Mouse (Mus musculus) midbrain, embryonic 15.5 days (tissue): Measurements from ENCODE around the gene Dcun1d2. TPM values are rescaled to one million over a fixed set of nuclear protein-coding genes. Genes with fewer than 3 reads are reported as not detected.

Experiments
- ATAC-seq: fragments of 200-750 bp; cut with Nextera tagmentation; replicated peaks from 2 replicates; pipeline ENCODE4 v1.8.0; 2017; ENCODE audit warnings: moderate TSS enrichment
- H3K27ac ChIP-seq: fragments of 300-500 bp; sonication (generic); 2 replicates; pipeline ENCODE4 v1.5.1; 2015; ENCODE audit warnings: mild to moderate bottlenecking, inconsistent platforms
- H3K27me3 ChIP-seq: fragments of 300-500 bp; sonication (generic); replicated peaks from 2 replicates; pipeline ENCODE4 v1.6.1; 2015; ENCODE audit warnings: inconsistent platforms
- H3K36me3 ChIP-seq: fragments of 300-500 bp; sonication (generic); replicated peaks from 2 replicates; pipeline ENCODE4 v1.6.1; 2015; ENCODE audit warnings: inconsistent platforms
- H3K4me1 ChIP-seq: fragments of 300-500 bp; sonication (generic); 2 replicates; pipeline ENCODE4 v1.6.1; 2015; ENCODE audit warnings: inconsistent platforms
- H3K4me2 ChIP-seq: fragments of 300-500 bp; sonication (generic); 2 replicates; pipeline ENCODE4 v1.6.1; 2015; ENCODE audit warnings: inconsistent platforms, mild to moderate bottlenecking, moderate library complexity
- H3K4me3 ChIP-seq: fragments of 300-500 bp; sonication (generic); 2 replicates; pipeline ENCODE4 v1.5.1; 2015; ENCODE audit warnings: mild to moderate bottlenecking, inconsistent platforms
- H3K9ac ChIP-seq: fragments of 300-500 bp; sonication (generic); 2 replicates; pipeline ENCODE4 v1.6.1; 2015; ENCODE audit warnings: mild to moderate bottlenecking, inconsistent platforms
- H3K9me3 ChIP-seq: fragments of 300-500 bp; sonication (generic); 2 replicates; pipeline ENCODE4 v1.6.1; 2016; ENCODE audit warnings: inconsistent platforms
- WGBS: fragments of 180-500 bp; shearing (Covaris S2); methylation state at CpG from one replicate; pipeline ENCODE4 v1.1.7; 2015; ENCODE audit warnings: mixed read lengths; 5-methylcytosine and 5-hydroxymethylcytosine counted together
- polyA plus RNA-seq: library from polyadenylated mRNA; unstranded; fragments of >200 nt; fragmentation: Nextera tagmentation; extraction: Ambion mirVana; gene quantifications from 2 replicates; pipeline ENCODE4 v1.2.1, GENCODE M21; 2015

The Dcun1d2 gene
- polyA plus RNA-seq, 1 experiment from 2014 or later, result 33.8 TPM

DNA sequence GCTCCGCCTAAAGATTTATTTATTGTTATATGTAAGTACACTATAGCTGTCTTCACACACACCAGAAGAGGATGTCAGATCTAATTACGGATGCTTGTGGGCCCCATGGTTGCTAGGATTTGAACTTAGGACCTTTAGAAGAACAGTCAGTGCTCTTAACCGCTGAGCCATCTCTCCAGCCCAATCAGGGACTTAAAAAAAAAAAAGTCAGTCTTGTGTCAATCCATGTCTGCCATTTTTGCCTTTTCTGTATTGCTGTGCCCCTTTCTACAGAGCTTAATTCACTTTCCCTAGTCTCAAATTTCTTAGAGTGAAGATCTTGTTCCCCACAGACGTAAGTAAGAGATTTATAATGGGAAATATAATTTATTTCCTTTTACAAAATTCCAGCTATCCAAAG lies 69.5 kb downstream of the Dcun1d2 start:
- Histone ChIP-seq H3K9me3 (no peaks in the 10 kb centered on the region), H3K4me2 (no peak overlapping the region), H3K4me1 (0 out of 2 replicates have a peak, but pooled peaks cover 5% of the 10 kb centered on the region), H3K4me3 (no peak overlapping the region), H3K36me3 (no peaks in the 10 kb centered on the region), H3K9ac (no peak overlapping the region), H3K27ac (no peak overlapping the region), H3K27me3 (no peaks in the 10 kb centered on the region)
- WGBS, result 75% methylated on average over 4 of the region's 4 CpGs
- ATAC-seq, result no peak

DNA sequence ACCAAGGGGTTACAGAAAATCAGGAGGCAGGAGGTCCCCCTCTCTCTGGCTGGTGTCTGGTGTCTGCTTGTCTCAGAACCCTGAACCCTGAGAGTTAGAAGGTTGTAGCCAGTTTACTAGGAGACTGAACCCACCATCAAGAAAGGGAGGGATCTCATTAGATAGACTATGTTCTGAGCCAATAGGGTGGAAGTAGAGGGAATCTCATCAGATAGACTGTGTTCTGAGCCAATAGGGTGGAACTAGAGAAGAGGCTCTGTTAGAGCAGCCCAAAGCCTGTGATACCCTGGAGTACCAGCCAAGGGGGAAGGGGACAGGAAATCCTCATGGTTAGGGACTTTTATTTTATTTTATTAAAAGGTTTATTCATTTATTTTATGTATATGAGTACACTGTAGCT lies 69.9 kb downstream of the Dcun1d2 start:
- no peaks in the 10 kb centered on the region for H3K36me3 ChIP-seq
- no peak overlapping the region for H3K4me3 ChIP-seq
- no peak for ATAC-seq
- 0 out of 2 replicates have a peak, but pooled peaks cover 10% of the 10 kb centered on the region for H3K4me1 ChIP-seq
- H3K4me2 ChIP-seq, result no peak overlapping the region
- H3K9me3 ChIP-seq, result no peaks in the 10 kb centered on the region
- H3K27ac ChIP-seq, result no peak overlapping the region
- no peaks in the 10 kb centered on the region for H3K27me3 ChIP-seq
- H3K9ac ChIP-seq, result no peak overlapping the region

DNA sequence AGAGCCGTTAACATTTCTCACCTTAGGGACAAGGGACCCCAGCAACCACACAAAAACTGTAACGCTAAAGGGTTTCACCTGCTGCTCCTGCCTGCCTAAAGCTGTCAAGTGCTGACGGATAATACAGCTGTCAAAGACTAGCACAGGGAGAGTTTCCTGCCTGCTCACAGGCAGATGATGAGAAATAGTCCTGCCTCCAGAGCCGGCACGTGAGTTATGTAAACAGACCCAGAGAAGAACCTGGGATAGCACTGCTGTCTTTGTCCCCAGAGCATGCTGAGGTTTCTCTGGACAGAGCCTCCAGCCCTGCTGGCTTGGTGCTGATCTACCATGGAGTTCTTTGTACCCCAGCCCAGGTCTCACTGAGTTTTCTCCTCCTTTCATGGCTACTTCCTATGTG lies 70.8 kb downstream of the Dcun1d2 start:
- no peaks in the 10 kb centered on the region for H3K36me3 ChIP-seq
- H3K9ac ChIP-seq, result no peak overlapping the region
- H3K4me2 ChIP-seq, result no peak overlapping the region
- H3K27ac ChIP-seq, result no peak overlapping the region
- WGBS, result 63% methylated on average over 5 of the region's 5 CpGs
- no peak overlapping the region for H3K4me3 ChIP-seq
- no peaks in the 10 kb centered on the region for H3K9me3 ChIP-seq
- 0 out of 2 replicates have a peak, but pooled peaks cover 10% of the 10 kb centered on the region for H3K4me1 ChIP-seq
- H3K27me3 ChIP-seq, result no peaks in the 10 kb centered on the region
- no peak for ATAC-seq

DNA sequence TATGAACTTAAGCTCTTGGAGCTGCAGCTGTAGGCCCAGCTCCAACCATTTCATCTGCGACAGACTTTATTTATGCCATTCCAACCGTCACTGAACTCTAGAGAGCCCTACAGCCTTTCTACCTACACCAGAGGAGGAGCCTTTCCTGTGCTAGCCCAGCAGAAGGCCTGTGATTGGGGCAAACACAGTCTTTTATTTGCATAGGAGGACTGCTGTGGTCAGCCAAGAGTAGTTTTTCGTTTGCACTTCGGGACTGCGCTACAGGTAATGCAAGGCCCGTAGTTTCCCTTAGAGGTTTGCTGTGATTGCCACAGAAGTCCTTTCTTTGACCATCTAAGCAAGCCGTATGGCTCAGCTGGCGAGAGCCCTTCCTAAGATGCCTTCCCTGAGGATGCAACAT lies 71.5 kb downstream of the Dcun1d2 start:
- H3K36me3 ChIP-seq, result no peaks in the 10 kb centered on the region
- 0 out of 2 replicates have a peak, but pooled peaks cover 10% of the 10 kb centered on the region for H3K4me1 ChIP-seq
- ATAC-seq, result no peak
- no peaks in the 10 kb centered on the region for H3K27me3 ChIP-seq
- H3K9ac ChIP-seq, result no peak overlapping the region
- no peaks in the 10 kb centered on the region for H3K9me3 ChIP-seq
- WGBS, result 75% methylated on average over 8 of the region's 8 CpGs
- no peak overlapping the region for H3K4me3 ChIP-seq
- no peak overlapping the region for H3K4me2 ChIP-seq
- no peak overlapping the region for H3K27ac ChIP-seq

DNA sequence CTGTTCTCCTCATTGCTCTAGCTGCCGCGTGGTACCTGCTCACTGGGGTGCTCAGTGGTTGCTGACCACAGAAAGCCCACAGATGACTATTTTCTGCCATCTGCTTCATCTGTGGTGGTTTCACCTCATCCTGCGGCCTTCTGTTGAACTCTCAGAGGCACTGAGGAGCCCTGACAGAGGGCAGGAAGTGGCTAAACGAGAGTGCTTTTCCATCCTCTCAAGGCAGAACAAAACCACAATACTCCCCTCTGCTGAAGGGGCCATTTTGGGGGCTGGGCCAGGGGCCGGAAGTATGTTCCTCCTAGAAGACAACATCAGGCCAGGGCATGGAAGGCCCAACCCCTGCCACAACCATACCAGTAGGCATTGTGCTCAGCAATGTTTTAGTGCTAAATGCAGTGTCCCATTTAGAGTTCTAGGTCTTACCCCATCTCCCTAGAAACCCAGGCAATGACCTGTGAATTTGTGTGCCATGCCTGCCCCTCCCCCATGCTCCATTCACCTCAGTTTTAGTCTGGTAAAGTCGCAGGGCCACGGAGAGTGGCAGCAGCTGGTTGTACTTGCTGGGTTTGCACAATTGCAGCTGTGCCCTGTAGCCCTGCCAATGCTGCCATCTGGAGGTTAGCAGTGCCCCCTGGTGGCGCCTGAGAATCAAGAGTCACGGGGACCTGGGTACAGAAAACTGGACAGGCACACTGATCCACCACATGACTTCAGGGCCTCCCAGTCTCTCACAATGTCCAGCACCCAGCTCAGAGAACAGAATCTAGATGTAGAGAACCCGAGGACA lies 74.3 kb downstream of the Dcun1d2 start:
- peak; percentile 74 for ATAC-seq
- no peaks in the 10 kb centered on the region for H3K36me3 ChIP-seq
- no peak overlapping the region for H3K27ac ChIP-seq
- no peaks in the 10 kb centered on the region for H3K9me3 ChIP-seq
- no peak overlapping the region for H3K4me2 ChIP-seq
- no peaks in the 10 kb centered on the region for H3K27me3 ChIP-seq
- 28% methylated on average over 10 of the region's 10 CpGs for WGBS
- H3K9ac ChIP-seq, result no peak overlapping the region
- H3K4me3 ChIP-seq, result no peak overlapping the region
- 0 out of 2 replicates have a peak, but pooled peaks cover 10% of the 10 kb centered on the region for H3K4me1 ChIP-seq

DNA sequence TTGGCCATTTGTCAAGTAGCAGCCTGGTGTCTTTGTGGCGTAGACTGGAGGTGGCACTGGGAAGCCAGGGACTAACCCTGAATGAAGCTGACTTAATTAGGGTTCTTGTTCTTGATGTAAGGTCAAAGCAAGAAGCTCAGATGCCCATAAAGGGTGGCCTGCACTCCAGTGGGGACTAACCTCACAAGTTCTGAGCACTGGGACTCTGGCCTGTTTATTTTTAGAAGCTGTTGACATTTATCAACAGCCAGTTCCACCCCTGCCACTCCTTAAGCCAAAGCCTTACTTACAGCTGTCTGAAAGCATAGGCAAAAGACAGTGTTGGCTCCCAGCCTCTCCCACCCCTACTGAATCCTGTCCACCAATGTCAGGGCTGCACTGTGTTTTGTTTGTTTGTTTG lies 78.2 kb downstream of the Dcun1d2 start:
- Histone ChIP-seq H3K27me3 (no peaks in the 10 kb centered on the region), H3K27ac (no peak overlapping the region), H3K4me3 (no peak overlapping the region), H3K36me3 (no peaks in the 10 kb centered on the region), H3K4me2 (no peak overlapping the region), H3K9me3 (no peaks in the 10 kb centered on the region), H3K9ac (no peak overlapping the region), H3K4me1 (0 out of 2 replicates have a peak, but pooled peaks cover 10% of the 10 kb centered on the region)
- WGBS, result 56% methylated on average over 1 of the region's 1 CpGs
- ATAC-seq, result no peak

DNA sequence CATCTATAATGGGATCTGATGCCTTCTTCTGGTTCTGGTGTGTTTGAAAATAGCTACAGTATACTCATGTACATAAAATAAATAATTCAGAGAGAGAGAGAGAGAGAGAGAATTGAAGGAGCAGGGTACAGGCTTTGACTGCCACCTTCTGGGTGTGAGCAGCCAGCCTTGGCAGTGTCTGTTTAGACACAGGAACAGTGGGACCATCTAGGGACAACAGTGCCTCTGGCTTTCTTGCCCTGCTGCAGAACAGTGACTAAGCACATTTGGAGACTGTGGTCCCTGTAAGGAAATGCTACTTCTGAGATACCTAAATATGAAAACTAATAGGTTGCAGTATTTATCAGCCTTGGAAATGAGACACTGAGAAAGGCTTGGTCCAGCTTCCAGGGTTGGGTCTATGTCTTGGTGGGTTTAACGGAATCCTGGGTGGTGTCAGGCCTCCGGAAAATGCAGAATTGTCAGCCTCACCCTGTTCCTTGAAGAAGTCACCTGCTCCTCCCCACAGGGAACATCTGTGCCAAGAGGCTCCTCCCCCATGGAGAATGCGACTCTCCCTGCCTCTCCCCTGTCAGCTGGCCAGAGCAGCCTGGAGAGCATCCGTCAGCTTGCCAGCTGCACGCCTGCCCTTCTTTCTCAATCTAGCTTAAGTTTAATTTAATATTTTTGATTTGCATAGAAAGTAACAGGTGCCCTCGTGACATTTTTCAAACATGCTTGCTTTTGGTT lies 79.1 kb downstream of the Dcun1d2 start:
- Histone ChIP-seq H3K27me3 (no peaks in the 10 kb centered on the region), H3K4me1 (0 out of 2 replicates have a peak, but pooled peaks cover 8% of the 10 kb centered on the region), H3K4me2 (no peak overlapping the region), H3K9me3 (no peaks in the 10 kb centered on the region), H3K36me3 (no peaks in the 10 kb centered on the region), H3K9ac (no peak overlapping the region), H3K4me3 (no peak overlapping the region), H3K27ac (no peak overlapping the region)
- no peak for ATAC-seq
- 48% methylated on average over 6 of the region's 6 CpGs for WGBS

DNA sequence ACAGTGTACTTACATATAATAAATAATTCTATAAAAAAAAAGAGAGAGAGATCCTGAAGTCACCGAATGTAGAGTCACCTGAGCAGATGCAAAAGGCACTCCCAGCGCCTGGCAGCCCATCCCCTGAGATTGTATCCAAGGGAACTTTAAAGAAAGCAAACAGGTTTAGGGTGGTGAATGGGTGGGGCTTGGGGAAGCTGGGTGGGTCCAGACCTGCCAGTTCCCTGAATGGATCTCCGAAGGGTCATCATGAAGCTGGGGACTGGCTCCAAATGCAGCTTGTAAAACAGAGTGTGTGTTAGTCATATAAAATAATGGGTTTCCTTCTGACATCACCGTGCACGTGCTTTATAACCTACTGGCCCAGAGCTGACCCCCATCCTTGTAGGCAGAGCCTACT lies 81.6 kb downstream of the Dcun1d2 start:
- no peak overlapping the region for H3K9ac ChIP-seq
- no peaks in the 10 kb centered on the region for H3K4me1 ChIP-seq
- H3K36me3 ChIP-seq, result no peaks in the 10 kb centered on the region
- ATAC-seq, result no peak
- no peak overlapping the region for H3K4me3 ChIP-seq
- H3K9me3 ChIP-seq, result no peaks in the 10 kb centered on the region
- H3K4me2 ChIP-seq, result no peak overlapping the region
- peaks cover 13% of the 10 kb centered on the region for H3K27me3 ChIP-seq
- H3K27ac ChIP-seq, result no peak overlapping the region
- 46% methylated on average over 5 of the region's 5 CpGs for WGBS

Other genes with a start within 250 kb of the Dcun1d2 start
- 1.6 and 1.7 TPM in 2 replicates for gene Proz, start 227.2 kb downstream of the Dcun1d2 start, polyA plus RNA-seq
- gene Pcid2, start 182.7 kb downstream of the Dcun1d2 start, polyA plus RNA-seq, result 42.1 and 42.6 TPM in 2 replicates
- gene Cul4a, start 182.5 kb downstream of the Dcun1d2 start, polyA plus RNA-seq, result 70.4 and 74.9 TPM in 2 replicates
- 259 and 285 TPM in 2 replicates for gene Lamp1, start 129.0 kb downstream of the Dcun1d2 start, polyA plus RNA-seq
- 15.9 and 16.3 TPM in 2 replicates for gene Grtp1, start 87.5 kb downstream of the Dcun1d2 start, polyA plus RNA-seq
- gene Adprhl1, start 34.0 kb downstream of the Dcun1d2 start, polyA plus RNA-seq, result 1.1 TPM in 1 of 2 replicates, not detected in the other
- gene Tmco3, start 59 bp upstream of the Dcun1d2 start, polyA plus RNA-seq, result 47.6 and 57.1 TPM in 2 replicates
- gene Tfdp1, start 50.6 kb upstream of the Dcun1d2 start, polyA plus RNA-seq, result 88.3 and 90.2 TPM in 2 replicates
- gene Atp4b, start 108.7 kb upstream of the Dcun1d2 start, polyA plus RNA-seq, result not detected in 2 replicates
- 0.03 TPM in 1 of 2 replicates, not detected in the other for gene Grk1, start 117.0 kb upstream of the Dcun1d2 start, polyA plus RNA-seq
- gene Tmem255b, start 147.1 kb upstream of the Dcun1d2 start, polyA plus RNA-seq, result 0.37 and 0.61 TPM in 2 replicates
- gene Gas6, start 206.4 kb upstream of the Dcun1d2 start, polyA plus RNA-seq, result 36.8 and 42.7 TPM in 2 replicates